Mouse (Mus musculus): Measurements from ENCODE around the gene Kidins220.

- TF ChIP-seq POLR2A (IDR thresholded peaks at IDR 0.05; ENCODE audit: insufficient read depth, low read depth, low read length) (no peak), CTCF (IDR thresholded peaks at IDR 0.05; ENCODE audit: insufficient read depth, low read depth, low read length) (no peak)
These were observed 79.8 kb downstream of the Kidins220 start for GRCm38 (mm10) chr12:25054511-25054910.
